Mouse (Mus musculus) hindbrain, embryonic 15.5 days (tissue): ENCODE data around the gene Eng. TPM values are rescaled to one million over a fixed set of nuclear protein-coding genes. Genes with fewer than 3 reads are reported as not detected.

ENCODE experiments used
- ATAC-seq: fragments of 200-750 bp; cut with Nextera tagmentation; 2 replicates; pipeline ENCODE4 v1.8.0; 2017; ENCODE audit warnings: low read depth, moderate number of reproducible peaks, moderate TSS enrichment; ENCODE audit not compliant: low FRiP score
- H3K27ac ChIP-seq: fragments of 300-500 bp; sonication (generic); replicated peaks from 2 replicates; pipeline ENCODE4 v1.5.1; 2015; ENCODE audit warnings: mild to moderate bottlenecking, inconsistent platforms
- H3K27me3 ChIP-seq: fragments of 300-500 bp; sonication (generic); 2 replicates; pipeline ENCODE4 v1.6.1; 2015; ENCODE audit warnings: control low read depth, inconsistent platforms
- H3K36me3 ChIP-seq: fragments of 300-500 bp; sonication (generic); 2 replicates; pipeline ENCODE4 v1.6.1; 2015; ENCODE audit warnings: control low read depth, inconsistent platforms
- H3K4me1 ChIP-seq: fragments of 300-500 bp; sonication (generic); replicated peaks from 2 replicates; pipeline ENCODE4 v1.6.1; 2015; ENCODE audit warnings: control low read depth, inconsistent platforms
- H3K4me2 ChIP-seq: fragments of 300-500 bp; sonication (generic); 2 replicates; pipeline ENCODE4 v1.6.1; 2015; ENCODE audit warnings: moderate library complexity, mild to moderate bottlenecking, inconsistent platforms
- H3K4me3 ChIP-seq: fragments of 300-500 bp; sonication (generic); 2 replicates; pipeline ENCODE4 v1.5.1; 2015; ENCODE audit warnings: mild to moderate bottlenecking, inconsistent platforms
- H3K9ac ChIP-seq: fragments of 300-500 bp; sonication (generic); 2 replicates; pipeline ENCODE4 v1.6.1; 2015; ENCODE audit warnings: inconsistent platforms
- H3K9me3 ChIP-seq: fragments of 300-500 bp; sonication (generic); 2 replicates; pipeline ENCODE4 v1.6.1; 2016; ENCODE audit warnings: control low read depth, inconsistent platforms
- WGBS: fragments of 180-500 bp; shearing (Covaris S2); methylation state at CpG from one replicate; pipeline ENCODE4 v1.1.7; 2015; 5-methylcytosine and 5-hydroxymethylcytosine counted together
- polyA plus RNA-seq: library from polyadenylated mRNA; unstranded; fragments of >200 nt; fragmentation: Nextera tagmentation; extraction: Ambion mirVana; gene quantifications from 2 replicates; pipeline ENCODE4 v1.2.1, GENCODE M21; 2015

The Eng gene
- polyA plus RNA-seq, 1 experiment from 2014 or later = 33.9 TPM

GRCm38 (mm10) chr2:32655394-32655744 lies 9.0 kb downstream of the Eng start:
- Histone ChIP-seq H3K4me1 (no peaks in the 10 kb centered on the region), H3K9me3 (no peaks in the 10 kb centered on the region), H3K4me3 (no peak overlapping the region), H3K27me3 (no peaks in the 10 kb centered on the region), H3K9ac (no peak overlapping the region), H3K36me3 (no peaks in the 10 kb centered on the region), H3K4me2 (no peak overlapping the region), H3K27ac (peak overlapping the region; percentile 1; the same call in 1 of the 2 replicates)
- 92% methylated on average over 3 of the region's 3 CpGs for WGBS
- ATAC-seq = no peak

- H3K27me3 ChIP-seq = no peaks in the 10 kb centered on the region
- 0 out of 2 replicates have a peak overlapping the region, but pooled peaks have one; percentile 1 for H3K27ac ChIP-seq
- no peak overlapping the region for H3K9ac ChIP-seq
- no peak overlapping the region for H3K4me2 ChIP-seq
- no peaks in the 10 kb centered on the region for H3K9me3 ChIP-seq
- 72% methylated on average over 12 of the region's 12 CpGs for WGBS
- H3K4me1 ChIP-seq = no peaks in the 10 kb centered on the region
- 0 out of 2 replicates have a peak, but pooled peaks have one; percentile 51 for ATAC-seq
- no peak overlapping the region for H3K4me3 ChIP-seq
- H3K36me3 ChIP-seq = no peaks in the 10 kb centered on the region
Measured at GRCm38 (mm10) chr2:32655826-32656225, 9.4 kb downstream of the Eng start.

GRCm38 (mm10) chr2:32658873-32659272 lies 12.5 kb downstream of the Eng start:
- H3K4me3 ChIP-seq = no peak overlapping the region
- H3K27me3 ChIP-seq = no peaks in the 10 kb centered on the region
- H3K9ac ChIP-seq = no peak overlapping the region
- H3K4me2 ChIP-seq = no peak overlapping the region
- ATAC-seq = no peak
- H3K4me1 ChIP-seq = no peaks in the 10 kb centered on the region
- WGBS = 88% methylated on average over 2 of the region's 2 CpGs
- H3K36me3 ChIP-seq = no peaks in the 10 kb centered on the region
- no peaks in the 10 kb centered on the region for H3K9me3 ChIP-seq
- H3K27ac ChIP-seq = no peak overlapping the region

- no peak for ATAC-seq
- Histone ChIP-seq H3K4me3 (no peak overlapping the region), H3K9ac (no peak overlapping the region), H3K9me3 (no peaks in the 10 kb centered on the region), H3K36me3 (no peaks in the 10 kb centered on the region), H3K27me3 (no peaks in the 10 kb centered on the region), H3K4me2 (no peak overlapping the region), H3K4me1 (0 out of 2 replicates have a peak, but pooled peaks cover 4% of the 10 kb centered on the region), H3K27ac (no peak overlapping the region)
- 67% methylated on average over 7 of the region's 7 CpGs for WGBS
Measured at GRCm38 (mm10) chr2:32661509-32662107, 15.2 kb downstream of the Eng start.

- Histone ChIP-seq H3K9ac (no peak overlapping the region), H3K27ac (no peak overlapping the region), H3K4me1 (0 out of 2 replicates have a peak, but pooled peaks cover 4% of the 10 kb centered on the region), H3K4me3 (no peak overlapping the region), H3K4me2 (no peak overlapping the region), H3K27me3 (no peaks in the 10 kb centered on the region), H3K36me3 (no peaks in the 10 kb centered on the region), H3K9me3 (no peaks in the 10 kb centered on the region)
- WGBS = 54% methylated on average over 5 of the region's 5 CpGs
- ATAC-seq = no peak
Measured at GRCm38 (mm10) chr2:32662291-32662690, 15.9 kb downstream of the Eng start.

GRCm38 (mm10) chr2:32665345-32665744 lies 18.9 kb downstream of the Eng start:
- Histone ChIP-seq H3K4me2 (no peak overlapping the region), H3K4me3 (no peak overlapping the region), H3K27ac (no peak overlapping the region), H3K9me3 (no peaks in the 10 kb centered on the region), H3K9ac (no peak overlapping the region), H3K4me1 (0 out of 2 replicates have a peak, but pooled peaks cover 11% of the 10 kb centered on the region), H3K27me3 (no peaks in the 10 kb centered on the region), H3K36me3 (no peaks in the 10 kb centered on the region)
- WGBS = 67% methylated on average over 8 of the region's 8 CpGs
- no peak for ATAC-seq

- Histone ChIP-seq H3K4me3 (no peak overlapping the region), H3K4me2 (no peak overlapping the region), H3K27ac (no peak overlapping the region), H3K36me3 (no peaks in the 10 kb centered on the region), H3K4me1 (0 out of 2 replicates have a peak, but pooled peaks cover 11% of the 10 kb centered on the region), H3K9me3 (no peaks in the 10 kb centered on the region), H3K9ac (no peak overlapping the region), H3K27me3 (no peaks in the 10 kb centered on the region)
- 89% methylated on average over 6 of the region's 6 CpGs for WGBS
- no peak for ATAC-seq
Measured at GRCm38 (mm10) chr2:32665853-32666252, 19.5 kb downstream of the Eng start.

- Histone ChIP-seq H3K27me3 (no peaks in the 10 kb centered on the region), H3K4me3 (no peak overlapping the region), H3K9ac (no peak overlapping the region), H3K36me3 (no peaks in the 10 kb centered on the region), H3K27ac (no peak overlapping the region), H3K4me1 (0 out of 2 replicates have a peak, but pooled peaks cover 11% of the 10 kb centered on the region), H3K4me2 (no peak overlapping the region), H3K9me3 (no peaks in the 10 kb centered on the region)
- ATAC-seq = no peak
- 35% methylated on average over 11 of the region's 11 CpGs for WGBS
Measured at GRCm38 (mm10) chr2:32667775-32668174, 21.4 kb downstream of the Eng start.

DNA sequence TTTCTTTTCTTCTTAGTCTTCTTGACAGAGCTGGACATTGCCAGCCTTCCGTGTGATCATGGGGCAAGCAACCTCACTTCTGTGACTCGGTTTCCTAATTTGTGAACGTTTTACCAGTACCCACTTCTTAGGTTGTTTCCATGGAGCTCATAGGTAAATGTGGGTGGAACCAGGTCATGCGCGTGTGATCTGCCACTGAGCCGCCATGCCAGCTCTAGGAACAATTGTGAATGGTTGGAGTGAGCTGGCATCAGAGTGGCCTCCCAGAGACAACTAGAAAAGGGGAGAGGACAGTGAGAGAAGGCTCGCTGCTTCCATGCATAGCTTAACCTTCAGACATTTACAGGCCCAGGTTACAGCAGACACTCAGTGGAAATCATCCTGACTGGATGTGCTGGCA lies 21.8 kb downstream of the Eng start:
- 70% methylated on average over 7 of the region's 7 CpGs for WGBS
- no peak overlapping the region for H3K4me3 ChIP-seq
- no peak overlapping the region for H3K9ac ChIP-seq
- no peaks in the 10 kb centered on the region for H3K36me3 ChIP-seq
- H3K4me1 ChIP-seq = 0 out of 2 replicates have a peak, but pooled peaks cover 11% of the 10 kb centered on the region
- no peaks in the 10 kb centered on the region for H3K27me3 ChIP-seq
- H3K9me3 ChIP-seq = no peaks in the 10 kb centered on the region
- no peak overlapping the region for H3K4me2 ChIP-seq
- ATAC-seq = no peak
- no peak overlapping the region for H3K27ac ChIP-seq

- H3K36me3 ChIP-seq = no peaks in the 10 kb centered on the region
- H3K4me2 ChIP-seq = no peak overlapping the region
- H3K27ac ChIP-seq = no peak overlapping the region
- H3K9me3 ChIP-seq = no peaks in the 10 kb centered on the region
- 0 out of 2 replicates have a peak, but pooled peaks cover 11% of the 10 kb centered on the region for H3K4me1 ChIP-seq
- no peak for ATAC-seq
- no peak overlapping the region for H3K4me3 ChIP-seq
- H3K27me3 ChIP-seq = no peaks in the 10 kb centered on the region
- H3K9ac ChIP-seq = no peak overlapping the region
- 80% methylated on average over 3 of the region's 3 CpGs for WGBS
Measured at GRCm38 (mm10) chr2:32669876-32670275, 23.5 kb downstream of the Eng start.

GRCm38 (mm10) chr2:32671147-32671546 lies 24.8 kb downstream of the Eng start:
- Histone ChIP-seq H3K27ac (no peak overlapping the region), H3K4me2 (no peak overlapping the region), H3K9me3 (no peaks in the 10 kb centered on the region), H3K9ac (no peak overlapping the region), H3K4me1 (0 out of 2 replicates have a peak, but pooled peaks cover 8% of the 10 kb centered on the region), H3K4me3 (no peak overlapping the region), H3K36me3 (no peaks in the 10 kb centered on the region), H3K27me3 (no peaks in the 10 kb centered on the region)
- no peak for ATAC-seq
- whole genome bisulfite sequencing = 90% methylated on average over 9 of the region's 9 CpGs

DNA sequence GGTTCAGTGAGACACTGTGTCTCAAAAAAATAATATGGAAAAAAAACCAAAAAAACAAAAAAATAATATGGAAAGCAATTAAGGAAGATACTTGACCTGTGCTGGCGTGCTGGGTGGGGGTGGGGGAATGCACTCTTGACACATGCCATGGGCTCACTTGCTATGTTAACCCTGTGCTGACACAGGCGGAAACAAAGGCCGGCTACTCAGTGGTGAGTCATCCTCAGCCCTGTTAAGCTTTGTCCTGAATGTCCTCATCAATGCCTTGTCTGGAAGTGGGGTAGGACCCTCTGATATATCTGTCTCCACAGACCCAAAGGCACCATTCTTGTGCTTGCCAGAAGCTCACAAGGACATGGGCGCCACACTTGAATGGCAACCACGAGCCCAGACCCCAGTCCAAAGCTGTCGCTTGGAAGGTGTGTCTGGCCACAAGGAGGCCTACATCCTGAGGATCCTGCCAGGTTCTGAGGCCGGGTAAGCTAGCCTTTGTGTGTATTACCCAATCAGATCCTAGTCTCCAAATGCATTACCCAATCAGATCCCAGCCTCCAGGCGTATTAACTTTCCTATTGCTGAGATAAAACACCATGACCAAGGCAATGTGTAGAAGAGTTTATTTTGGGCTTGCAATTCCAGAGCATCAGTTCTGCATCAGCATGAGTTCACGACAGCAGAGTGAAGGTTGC lies 25.7 kb downstream of the Eng start:
- H3K27me3 ChIP-seq = no peaks in the 10 kb centered on the region
- WGBS = 68% methylated on average over 9 of the region's 9 CpGs
- H3K9ac ChIP-seq = no peak overlapping the region
- no peak overlapping the region for H3K4me3 ChIP-seq
- no peak overlapping the region for H3K27ac ChIP-seq
- no peak for ATAC-seq
- H3K4me2 ChIP-seq = no peak overlapping the region
- H3K9me3 ChIP-seq = no peaks in the 10 kb centered on the region
- no peaks in the 10 kb centered on the region for H3K36me3 ChIP-seq
- H3K4me1 ChIP-seq = 0 out of 2 replicates have a peak, but pooled peaks cover 8% of the 10 kb centered on the region
